Mouse (Mus musculus): ENCODE results near the gene Zfp12. TPM values are rescaled to one million over a fixed set of nuclear protein-coding genes. Genes with fewer than 3 reads are reported as not detected.

The Zfp12 gene
- polyA plus RNA-seq, 1 experiment from 2014 or later, result 28.3 TPM

GRCm38 (mm10) chr5:143293404-143293803 lies 58.4 kb downstream of the Zfp12 start, which contains the start of gene Zfp853:
TSS of gene Zfp853 (minus strand) at chr5:143293623.
- H3K36me3 ChIP-seq, result 0 out of 2 replicates have a peak, but pooled peaks cover 3% of the 10 kb centered on the region
- peaks cover 11% of the 10 kb centered on the region for H3K4me1 ChIP-seq
- peak within 1 kb of the TSS; percentile 66 for H3K9ac ChIP-seq
- H3K27ac ChIP-seq, result no peak within 1 kb of the TSS
- peak within 1 kb of the TSS; percentile 44 for H3K4me3 ChIP-seq
- WGBS, result 5% methylated on average over 30 of the region's 38 CpGs
- H3K9me3 ChIP-seq (replicated peaks), result no peaks in the 10 kb centered on the region
- ATAC-seq (ENCODE audit: low FRiP score), result no peak
- H3K4me2 ChIP-seq (replicated peaks), result peak within 1 kb of the TSS; percentile 72
- peaks cover 69% of the 10 kb centered on the region for H3K27me3 ChIP-seq

GRCm38 (mm10) chr5:143294862-143295261 lies 59.9 kb downstream of the Zfp12 start:
- Histone ChIP-seq H3K27ac (no peak overlapping the region), H3K4me3 (no peak overlapping the region), H3K36me3 (peaks cover 15% of the 10 kb centered on the region), H3K27me3 (peaks cover 54% of the 10 kb centered on the region), H3K4me2 (replicated peaks) (no peak overlapping the region), H3K4me1 (peaks cover 7% of the 10 kb centered on the region), H3K9me3 (replicated peaks) (no peaks in the 10 kb centered on the region), H3K9ac (no peak overlapping the region)
- no peak for ATAC-seq (ENCODE audit: low FRiP score)
- WGBS, result 94% methylated on average over 3 of the region's 3 CpGs

- no peaks in the 10 kb centered on the region for H3K9me3 ChIP-seq (replicated peaks)
- H3K4me2 ChIP-seq (replicated peaks), result no peak overlapping the region
- peaks cover 20% of the 10 kb centered on the region for H3K36me3 ChIP-seq
- peaks cover 50% of the 10 kb centered on the region for H3K27me3 ChIP-seq
- H3K4me1 ChIP-seq, result peaks cover 7% of the 10 kb centered on the region
- no peak for ATAC-seq (ENCODE audit: low FRiP score)
- no peak overlapping the region for H3K27ac ChIP-seq
- H3K9ac ChIP-seq, result no peak overlapping the region
- WGBS, result 86% methylated on average over 2 of the region's 2 CpGs
- H3K4me3 ChIP-seq, result no peak overlapping the region
These were observed 60.4 kb downstream of the Zfp12 start for GRCm38 (mm10) chr5:143295330-143295729.

- H3K27ac ChIP-seq, result no peak overlapping the region
- H3K9ac ChIP-seq, result no peak overlapping the region
- H3K4me2 ChIP-seq (replicated peaks), result no peak overlapping the region
- H3K27me3 ChIP-seq, result peaks cover 23% of the 10 kb centered on the region
- 94% methylated on average over 9 of the region's 9 CpGs for WGBS
- H3K4me1 ChIP-seq, result peaks cover 7% of the 10 kb centered on the region
- peaks cover 47% of the 10 kb centered on the region for H3K36me3 ChIP-seq
- ATAC-seq (ENCODE audit: low FRiP score), result no peak
- H3K4me3 ChIP-seq, result no peak overlapping the region
- no peaks in the 10 kb centered on the region for H3K9me3 ChIP-seq (replicated peaks)
These were observed 63.0 kb downstream of the Zfp12 start for GRCm38 (mm10) chr5:143297986-143298385.

GRCm38 (mm10) chr5:143298391-143298790 lies 63.4 kb downstream of the Zfp12 start:
- H3K36me3 ChIP-seq, result peaks cover 51% of the 10 kb centered on the region

More at GRCm38 (mm10) chr5:143298391-143298790, 63.4 kb downstream of the Zfp12 start:
- ATAC-seq (ENCODE audit: low FRiP score), result no peak
- no peak overlapping the region for H3K4me2 ChIP-seq (replicated peaks)
- no peak overlapping the region for H3K9ac ChIP-seq
- 93% methylated on average over 7 of the region's 7 CpGs for WGBS
- peaks cover 19% of the 10 kb centered on the region for H3K27me3 ChIP-seq
- H3K27ac ChIP-seq, result no peak overlapping the region
- no peak overlapping the region for H3K4me3 ChIP-seq
- no peaks in the 10 kb centered on the region for H3K9me3 ChIP-seq (replicated peaks)
- peaks cover 3% of the 10 kb centered on the region for H3K4me1 ChIP-seq

Other genes with a start within 250 kb of the Zfp12 start
- gene Rnf216, start 122.2 kb upstream of the Zfp12 start, polyA plus RNA-seq (2016; fragmentation: Nextera tagmentation; extraction: Ambion mirVana), result 49.4 and 51.1 TPM in 2 replicates
- gene Olfr718-ps1, start 87.6 kb upstream of the Zfp12 start, polyA plus RNA-seq (2016; fragmentation: Nextera tagmentation; extraction: Ambion mirVana), result 0.08 TPM in 1 of 2 replicates, not detected in the other
- 15.4 and 17.8 TPM in 2 replicates for gene Rbak, start 54.4 kb upstream of the Zfp12 start, polyA plus RNA-seq (2016; fragmentation: Nextera tagmentation; extraction: Ambion mirVana)
- not detected in 2 replicates for gene Spdye4b, start 54.1 kb upstream of the Zfp12 start, polyA plus RNA-seq (2016; fragmentation: Nextera tagmentation; extraction: Ambion mirVana)
- not detected in 2 replicates for gene Spdye4a, start 8.3 kb upstream of the Zfp12 start, polyA plus RNA-seq (2016; fragmentation: Nextera tagmentation; extraction: Ambion mirVana)
- gene Zfp316, start 34.9 kb downstream of the Zfp12 start, polyA plus RNA-seq (2016; fragmentation: Nextera tagmentation; extraction: Ambion mirVana), result 16.9 and 18.6 TPM in 2 replicates
- not detected in 2 replicates for gene Zfp853, start 58.5 kb downstream of the Zfp12 start, polyA plus RNA-seq (2016; fragmentation: Nextera tagmentation; extraction: Ambion mirVana)
- 48.0 and 55.2 TPM in 2 replicates for gene E130309D02Rik, start 80.2 kb downstream of the Zfp12 start, polyA plus RNA-seq (2016; fragmentation: Nextera tagmentation; extraction: Ambion mirVana)
- 75.3 and 79.6 TPM in 2 replicates for gene Zdhhc4, start 94.1 kb downstream of the Zfp12 start, polyA plus RNA-seq (2016; fragmentation: Nextera tagmentation; extraction: Ambion mirVana)
- 0.08 and 0.95 TPM in 2 replicates for gene Grid2ip, start 122.2 kb downstream of the Zfp12 start, polyA plus RNA-seq (2016; fragmentation: Nextera tagmentation; extraction: Ambion mirVana)
- 210 and 236 TPM in 2 replicates for gene Kdelr2, start 168.7 kb downstream of the Zfp12 start, polyA plus RNA-seq (2016; fragmentation: Nextera tagmentation; extraction: Ambion mirVana)
- gene Daglb, start 229.4 kb downstream of the Zfp12 start, polyA plus RNA-seq (2016; fragmentation: Nextera tagmentation; extraction: Ambion mirVana), result 13.4 and 14.6 TPM in 2 replicates

All from hindbrain, embryonic 12.5 days (tissue).